Mouse (Mus musculus): ENCODE data around the gene Tmem255a. TPM values are rescaled to one million over a fixed set of nuclear protein-coding genes. Genes with fewer than 3 reads are reported as not detected.

Gene Tmem255a
- polyA plus RNA-seq, 1 experiment from 2014 or later, result 11.5 TPM

Small RNAs within 50 kb of the gene (microRNA-seq; reads per million reads assigned to microRNA genes)
- 3.9 reads per million, percentile 6 among the genes with 10 or more reads in this experiment for gene Mir3110 (ENCODE audit: borderline number of aligned reads)

Other genes with a start within 250 kb of the Tmem255a start
- gene Btg1-ps1, start 233.6 kb downstream of the Tmem255a start, polyA plus RNA-seq (2014; fragmentation: Nextera tagmentation; extraction: Ambion mirVana), result not detected in 2 replicates
- gene Btg1-ps2, start 209.3 kb downstream of the Tmem255a start, polyA plus RNA-seq (2014; fragmentation: Nextera tagmentation; extraction: Ambion mirVana), result not detected in 2 replicates
- not detected in 2 replicates for gene Rhox10, start 186.0 kb downstream of the Tmem255a start, polyA plus RNA-seq (2014; fragmentation: Nextera tagmentation; extraction: Ambion mirVana)
- gene Rhox11, start 167.3 kb downstream of the Tmem255a start, polyA plus RNA-seq (2014; fragmentation: Nextera tagmentation; extraction: Ambion mirVana), result not detected in 2 replicates
- not detected in 2 replicates for gene Rhox12, start 141.5 kb downstream of the Tmem255a start, polyA plus RNA-seq (2014; fragmentation: Nextera tagmentation; extraction: Ambion mirVana)
- gene Rhox13, start 131.2 kb downstream of the Tmem255a start, polyA plus RNA-seq (2014; fragmentation: Nextera tagmentation; extraction: Ambion mirVana), result not detected in 2 replicates
- 3.2 and 4.3 TPM in 2 replicates for gene Zbtb33, start 62.6 kb downstream of the Tmem255a start, polyA plus RNA-seq (2014; fragmentation: Nextera tagmentation; extraction: Ambion mirVana)
- not detected in 2 replicates for gene Atp1b4, start 63.7 kb upstream of the Tmem255a start, polyA plus RNA-seq (2014; fragmentation: Nextera tagmentation; extraction: Ambion mirVana)
- gene Lamp2, start 204.0 kb upstream of the Tmem255a start, polyA plus RNA-seq (2014; fragmentation: Nextera tagmentation; extraction: Ambion mirVana), result 76.0 and 81.4 TPM in 2 replicates